Comparison of ENCODE assay signal across 20 mouse cellular contexts in the genomic region with DNA sequence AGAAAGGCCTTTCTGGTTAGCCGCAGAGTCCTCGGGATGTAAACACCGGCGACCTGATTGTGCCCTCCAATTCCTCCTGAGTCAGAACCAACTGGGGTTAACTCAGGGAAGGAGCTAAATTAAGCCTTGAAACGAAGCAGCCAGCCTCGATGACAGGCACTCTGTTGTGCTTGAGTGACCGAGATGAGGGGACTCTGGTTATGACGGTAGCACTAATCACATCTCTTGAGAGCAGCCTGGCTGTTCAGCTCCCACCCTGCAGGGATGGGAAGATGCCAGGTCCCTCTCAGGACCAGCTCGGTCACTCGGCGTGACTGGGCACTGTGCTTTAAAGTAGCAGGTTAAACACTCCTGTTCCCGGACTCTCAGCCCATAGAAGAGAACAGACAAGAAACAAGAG. TPM values are rescaled to one million over a fixed set of nuclear protein-coding genes. Genes with fewer than 3 reads are reported as not detected.
A peak's percentile ranks its signal among the peaks of the same experiment; 100 is the strongest.
DNase-seq lines count a peak whose midpoint lies in the region; ATAC-seq and TF ChIP-seq lines count a peak whose summit lies in the region.
"Had no signal": no experiment of that assay in that cellular context is flagged by ENCODE, and none has a peak within 500 bp of the region (broad histone marks: within the 10 kb centered on the region; RNA-seq: fewer than 3 reads in every experiment).

No protein-coding gene starts in this region.

- H3K9me3 ChIP-seq in heart, embryonic 14.5 days (ENCODE audit: control insufficient read depth, low read length), result no peaks in the 10 kb centered on the region
- no peaks in the 10 kb centered on the region for H3K9me3 ChIP-seq in kidney, embryonic 14.5 days (ENCODE audit: control insufficient read depth, low read length)
- H3K9me3 ChIP-seq: embryonic facial prominence, embryonic 12.5 days; heart, embryonic 13.5 days; limb, embryonic 15.5 days; neural tube, embryonic 12.5 days had no signal

- 23% methylated on average over 12 of the region's 12 CpGs for WGBS in heart, embryonic 14.5 days
- WGBS in kidney, embryonic 14.5 days, result 36% methylated on average over 12 of the region's 12 CpGs

- no peak overlapping the region for H3K4me2 ChIP-seq in heart, embryonic 14.5 days (ENCODE audit: low read length)
- H3K4me2 ChIP-seq in kidney, embryonic 14.5 days (replicated peaks; ENCODE audit: low read depth, low read length), result no peak overlapping the region
- H3K4me2 ChIP-seq: embryonic facial prominence, embryonic 12.5 days; heart, embryonic 13.5 days; limb, embryonic 15.5 days; neural tube, embryonic 12.5 days had no signal

- H3K9ac ChIP-seq in heart, embryonic 14.5 days (ENCODE audit: low read length), result no peak overlapping the region
- H3K9ac ChIP-seq in kidney, embryonic 14.5 days (ENCODE audit: low read depth, low read length), result no peak overlapping the region
- H3K9ac ChIP-seq: embryonic facial prominence, embryonic 12.5 days; heart, embryonic 13.5 days; limb, embryonic 15.5 days; neural tube, embryonic 12.5 days had no signal

- peaks cover 5 to 9% of the 10 kb centered on the region in 2 experiments for H3K4me1 ChIP-seq in heart, embryonic 14.5 days (ENCODE audit: control insufficient read depth in 2 of 2, insufficient read depth in 2 of 2, low read length in 2 of 2)
- no peaks in the 10 kb centered on the region for H3K4me1 ChIP-seq in kidney, embryonic 14.5 days (ENCODE audit: control insufficient read depth, insufficient read depth, low read length)
- H3K4me1 ChIP-seq: limb, embryonic 15.5 days; neural tube, embryonic 12.5 days had no signal

- H3K36me3 ChIP-seq in heart, embryonic 14.5 days (ENCODE audit: control insufficient read depth, insufficient read depth, low read length), result no peaks in the 10 kb centered on the region
- no peaks in the 10 kb centered on the region for H3K36me3 ChIP-seq in kidney, embryonic 14.5 days (ENCODE audit: control insufficient read depth, insufficient read depth, low read length)
- H3K36me3 ChIP-seq: embryonic facial prominence, embryonic 12.5 days; heart, embryonic 13.5 days; limb, embryonic 15.5 days; neural tube, embryonic 12.5 days had no signal

- H3K27me3 ChIP-seq in heart, embryonic 14.5 days (ENCODE audit: control insufficient read depth, insufficient read depth, low read length), result peaks cover 94% of the 10 kb centered on the region
- H3K27me3 ChIP-seq in kidney, embryonic 14.5 days (ENCODE audit: control insufficient read depth, insufficient read depth, low read length), result no peaks in the 10 kb centered on the region
- H3K27me3 ChIP-seq: embryonic facial prominence, embryonic 12.5 days; limb, embryonic 15.5 days; neural tube, embryonic 12.5 days had no signal

- peak; percentile 30 for DNase-seq in retina, postnatal 1 day
- DNase-seq in retina, embryonic 14.5 days (ENCODE audit: low spot score), result no peak
- peak; percentile 95 for DNase-seq in heart, adult 11 months
- DNase-seq in heart, postnatal 4 days, result peak; percentile 71
- DNase-seq in gastrocnemius, adult 2 months, result no peak
- DNase-seq: kidney, adult 18-20 months; kidney, postnatal 36 days; lung, postnatal 14 days; thymus, postnatal 4 days had no signal

- ATAC-seq in heart, embryonic 14.5 days (ENCODE audit: insufficient number of reproducible peaks, insufficient read depth, low FRiP score, low read depth), result peak; percentile 28; the same call in 1 of the 2 replicates
- no peak for ATAC-seq in CD4-positive, CD25-positive, alpha-beta regulatory T cell, adult 4 months
- no peak for ATAC-seq in kidney, embryonic 14.5 days (ENCODE audit: low FRiP score, low TSS enrichment)

- H3K4me3 ChIP-seq in heart, embryonic 14.5 days (ENCODE audit: control insufficient read depth in 1 of 2, insufficient read depth in 1 of 2, low read depth in 1 of 2, low read length in 2 of 2), result no peak overlapping the region
- H3K4me3 ChIP-seq in gastrocnemius, adult 2 months, result no peak overlapping the region
- H3K4me3 ChIP-seq in kidney, embryonic 14.5 days (ENCODE audit: low read length), result no peak overlapping the region
- H3K4me3 ChIP-seq: embryonic facial prominence, embryonic 12.5 days; heart, embryonic 13.5 days; limb, embryonic 15.5 days; neural tube, embryonic 12.5 days had no signal

- intact Hi-C loops in gastrocnemius, adult 2 months (cut with DNase I), result no loop called here

- no peak for TF ChIP-seq CTCF in gastrocnemius, adult 2 months (IDR thresholded peaks at IDR 0.05)

- H3K27ac ChIP-seq in heart, embryonic 14.5 days (replicated peaks in 1 of 2; ENCODE audit: control insufficient read depth in 1 of 2, insufficient read depth in 1 of 2, low read depth in 2 of 2, low read length in 2 of 2), result no peak overlapping the region
- H3K27ac ChIP-seq in gastrocnemius, adult 2 months, result no peak overlapping the region
- no peak overlapping the region for H3K27ac ChIP-seq in kidney, embryonic 14.5 days (ENCODE audit: low read depth, low read length)
- H3K27ac ChIP-seq: embryonic facial prominence, embryonic 12.5 days; heart, embryonic 13.5 days; limb, embryonic 15.5 days; neural tube, embryonic 12.5 days had no signal

RNA-seq across cellular contexts. Expression of gene Tunar, which starts 43.3 kb away (rescaled TPM):
- not detected in 2 replicates for polyA plus RNA-seq in heart, embryonic 14.5 days (2014; fragmentation: Nextera tagmentation; extraction: Ambion mirVana)
- total RNA-seq in heart, postnatal 4 days (2021), result not detected
- polyA plus RNA-seq in CD4-positive, CD25-positive, alpha-beta regulatory T cell, adult 4 months (2017; shearing (Covaris generic)), result not detected
- total RNA-seq in gastrocnemius, adult 2 months (2021), result not detected
- 0.09 and 0.10 TPM in 2 replicates for polyA plus RNA-seq in kidney, embryonic 14.5 days (2014; fragmentation: Nextera tagmentation; extraction: Ambion mirVana)
- total RNA-seq: common myeloid progenitor, adult 5-6 weeks; gastrocnemius, adult 8-10 months; monocyte, adult 5-6 weeks had no signal
- polyA plus RNA-seq: heart, embryonic 13.5 days; liver, embryonic 16.5 days had no signal

Comparison
In these comparisons a context has a peak if more than half of its experiments do, and no peak if none do; other contexts are left out.
1. DNase-seq: peak in retina, postnatal 1 day (single experiment), heart, adult 11 months (single experiment) and heart, postnatal 4 days (single experiment); none in retina, embryonic 14.5 days (single experiment) and gastrocnemius, adult 2 months (single experiment).